Mouse (Mus musculus) spleen, postnatal 36 days (tissue): ENCODE measurements around the gene Scap.
"Not testable (repeated sequence)": the region's sequence is repeated elsewhere in the genome, so short reads cannot be mapped to it uniquely, and the experiment has no call there.

Experiments
- DNase-seq, 2 experiments: peaks; one replicate each; pipeline ENCODE4 v3.0.0; 2022; ENCODE audit warnings: low spot score in 2 of 2, mixed read lengths in 1 of 2

Gene Scap

GRCm38 (mm10) chr9:110330913-110331312, 2.2 kb upstream of the Scap start:
- DNase-seq, result not testable (repeated sequence)

GRCm38 (mm10) chr9:110333896-110334259, 790 bp downstream of the Scap start:
- no peak for DNase-seq

- DNase-seq, result no peak
Observed at GRCm38 (mm10) chr9:110334849-110335248, 1.8 kb downstream of the Scap start.

GRCm38 (mm10) chr9:110340037-110340750, 7.1 kb downstream of the Scap start:
- DNase-seq, result no peak

- no peak for DNase-seq
Observed at GRCm38 (mm10) chr9:110342008-110342407, 8.9 kb downstream of the Scap start.

- DNase-seq, result no peak
Observed at GRCm38 (mm10) chr9:110343805-110344204, 10.7 kb downstream of the Scap start.

GRCm38 (mm10) chr9:110345057-110345739, 12.1 kb downstream of the Scap start:
- no peak for DNase-seq

- no peak for DNase-seq
Observed at GRCm38 (mm10) chr9:110348899-110349298, 15.8 kb downstream of the Scap start.

GRCm38 (mm10) chr9:110350188-110350587, 17.1 kb downstream of the Scap start:
- no peak for DNase-seq

- DNase-seq, result no peak
Observed at GRCm38 (mm10) chr9:110350612-110351011, 17.5 kb downstream of the Scap start.

- DNase-seq, result no peak
Observed at GRCm38 (mm10) chr9:110351350-110351749, 18.3 kb downstream of the Scap start.

- peak; percentile 23 to 31 for DNase-seq
Observed at GRCm38 (mm10) chr9:110351932-110352632, 19.0 kb downstream of the Scap start.

- DNase-seq, result no peak
Observed at GRCm38 (mm10) chr9:110358341-110358740, 25.3 kb downstream of the Scap start.

- no peak for DNase-seq
Observed at GRCm38 (mm10) chr9:110361299-110361698, 28.2 kb downstream of the Scap start.

- no peak for DNase-seq
Observed at GRCm38 (mm10) chr9:110362337-110362736, 29.2 kb downstream of the Scap start.

GRCm38 (mm10) chr9:110366746-110367145, 33.7 kb downstream of the Scap start:
- no peak for DNase-seq

- DNase-seq, result no peak
Observed at GRCm38 (mm10) chr9:110369860-110370259, 36.8 kb downstream of the Scap start.

- DNase-seq, result no peak
Observed at GRCm38 (mm10) chr9:110373871-110374270, 40.8 kb downstream of the Scap start.

GRCm38 (mm10) chr9:110375668-110376067, 42.6 kb downstream of the Scap start:
- no peak for DNase-seq

- DNase-seq, result not testable (repeated sequence)
Observed at GRCm38 (mm10) chr9:110377655-110378054, 44.6 kb downstream of the Scap start.

GRCm38 (mm10) chr9:110379361-110379760, 46.3 kb downstream of the Scap start:
- DNase-seq, result no peak

GRCm38 (mm10) chr9:110380662-110381061, 47.6 kb downstream of the Scap start:
- DNase-seq, result no peak

- no peak for DNase-seq
Observed at GRCm38 (mm10) chr9:110381292-110381691, 48.2 kb downstream of the Scap start.
